23 mouse cellular contexts compared by ENCODE assay signal in genomic region chr15:7838060-7838920, GRCm38 (mm10). TPM values are rescaled to one million over a fixed set of nuclear protein-coding genes. Genes with fewer than 3 reads are reported as not detected.
A peak's percentile ranks its signal among the peaks of the same experiment; 100 is the strongest.
DNase-seq lines count a peak whose midpoint lies in the region; ATAC-seq and TF ChIP-seq lines count a peak whose summit lies in the region.
"Had no signal": no experiment of that assay in that cellular context is flagged by ENCODE, and none has a peak within 500 bp of the region (broad histone marks: within the 10 kb centered on the region; RNA-seq: fewer than 3 reads in every experiment).

No protein-coding gene starts in this region.

- no peak for ATAC-seq in forebrain, embryonic 11.5 days (replicated peaks; ENCODE audit: low FRiP score)
- ATAC-seq in forebrain, embryonic 13.5 days: no peak
- peak; percentile 72; the same call in 1 of the 2 replicates for ATAC-seq in kidney, embryonic 16.5 days (ENCODE audit: low FRiP score, low TSS enrichment)
- ATAC-seq in liver, postnatal 0 days: no peak
- ATAC-seq: intestine, embryonic 15.5 days; liver, embryonic 12.5 days had no signal

- no peak for TF ChIP-seq CTCF in liver, postnatal 0 days (IDR thresholded peaks at IDR 0.05; ENCODE audit: low read depth)

- DNase-seq in forebrain, embryonic 11.5 days (ENCODE audit: low spot score): peak; percentile 40
- DNase-seq in kidney, adult 9 months: no peak
- peak; percentile 89 for DNase-seq in NIH3T3 (ENCODE audit: low read depth)
- DNase-seq in fibroblast of lung, adult 2 months (ENCODE audit: low read depth): peak; percentile 85
- DNase-seq in layer of hippocampus, adult 18-20 months (ENCODE audit: low spot score in 2 of 2): no peak
- DNase-seq in liver, postnatal 0 days: no peak
- DNase-seq: adrenal gland, postnatal 10 days; cerebellum, adult 9-11 months; right cerebral cortex, adult 18-20 months; thymus, postnatal 36 days had no signal

- H3K4me1 ChIP-seq in forebrain, embryonic 11.5 days (replicated peaks; ENCODE audit: control insufficient read depth, insufficient read depth, low read length): no peaks in the 10 kb centered on the region
- no peaks in the 10 kb centered on the region for H3K4me1 ChIP-seq in forebrain, embryonic 13.5 days
- H3K4me1 ChIP-seq in kidney, embryonic 16.5 days (ENCODE audit: insufficient read depth, low read length): no peaks in the 10 kb centered on the region
- H3K4me1 ChIP-seq in liver, postnatal 0 days (ENCODE audit: insufficient read depth): no peaks in the 10 kb centered on the region
- H3K4me1 ChIP-seq: heart, embryonic 12.5 days; hindbrain, embryonic 13.5 days; intestine, embryonic 15.5 days; limb, embryonic 12.5 days; liver, embryonic 12.5 days; lung, embryonic 15.5 days; midbrain, embryonic 10.5 days; neural tube, embryonic 12.5 days had no signal

- 82% methylated on average over 8 of the region's 8 CpGs for WGBS in forebrain, embryonic 11.5 days
- 84% methylated on average over 8 of the region's 8 CpGs for WGBS in forebrain, embryonic 13.5 days
- WGBS in kidney, embryonic 16.5 days: 36% methylated on average over 8 of the region's 8 CpGs
- 68% methylated on average over 8 of the region's 8 CpGs for WGBS in liver, postnatal 0 days (ENCODE audit: insufficient replicate concordance)

- no peak overlapping the region for H3K4me3 ChIP-seq in forebrain, embryonic 11.5 days (ENCODE audit: low read depth, low read length)
- no peak overlapping the region for H3K4me3 ChIP-seq in forebrain, embryonic 13.5 days
- no peak overlapping the region for H3K4me3 ChIP-seq in kidney, embryonic 16.5 days (ENCODE audit: low read length)
- H3K4me3 ChIP-seq in liver, postnatal 0 days (ENCODE audit: low read depth, low read length): no peak overlapping the region
- H3K4me3 ChIP-seq: heart, embryonic 12.5 days; hindbrain, embryonic 13.5 days; intestine, embryonic 15.5 days; limb, embryonic 12.5 days; liver, embryonic 12.5 days; lung, embryonic 15.5 days; midbrain, embryonic 10.5 days; neural tube, embryonic 12.5 days had no signal

- H3K27me3 ChIP-seq in forebrain, embryonic 11.5 days (ENCODE audit: control insufficient read depth, insufficient read depth, low read length): no peaks in the 10 kb centered on the region
- no peaks in the 10 kb centered on the region for H3K27me3 ChIP-seq in forebrain, embryonic 13.5 days
- no peaks in the 10 kb centered on the region for H3K27me3 ChIP-seq in kidney, embryonic 16.5 days (ENCODE audit: insufficient read depth, low read length)
- no peaks in the 10 kb centered on the region for H3K27me3 ChIP-seq in liver, postnatal 0 days (ENCODE audit: insufficient read depth, low read length)
- H3K27me3 ChIP-seq: heart, embryonic 12.5 days; hindbrain, embryonic 13.5 days; intestine, embryonic 15.5 days; limb, embryonic 12.5 days; liver, embryonic 12.5 days; lung, embryonic 15.5 days; neural tube, embryonic 12.5 days had no signal

- H3K27ac ChIP-seq in forebrain, embryonic 11.5 days (ENCODE audit: low read depth, low read length): no peak overlapping the region
- H3K27ac ChIP-seq in forebrain, embryonic 13.5 days: no peak overlapping the region
- H3K27ac ChIP-seq in kidney, embryonic 16.5 days (ENCODE audit: low read length): no peak overlapping the region
- no peak overlapping the region for H3K27ac ChIP-seq in liver, postnatal 0 days (ENCODE audit: low read depth)
- H3K27ac ChIP-seq: hindbrain, embryonic 13.5 days; limb, embryonic 12.5 days; liver, embryonic 12.5 days; lung, embryonic 15.5 days; macrophage; midbrain, embryonic 10.5 days; neural tube, embryonic 12.5 days; stomach, postnatal 0 days had no signal

- H3K9ac ChIP-seq in forebrain, embryonic 11.5 days (ENCODE audit: low read length): no peak overlapping the region
- no peak overlapping the region for H3K9ac ChIP-seq in forebrain, embryonic 13.5 days
- no peak overlapping the region for H3K9ac ChIP-seq in kidney, embryonic 16.5 days (replicated peaks; ENCODE audit: low read length)
- no peak overlapping the region for H3K9ac ChIP-seq in liver, postnatal 0 days (replicated peaks)
- H3K9ac ChIP-seq: heart, embryonic 12.5 days; hindbrain, embryonic 13.5 days; intestine, embryonic 15.5 days; limb, embryonic 12.5 days; liver, embryonic 12.5 days; lung, embryonic 15.5 days; neural tube, embryonic 12.5 days had no signal

- H3K4me2 ChIP-seq in forebrain, embryonic 11.5 days (ENCODE audit: low read depth, low read length, severe bottlenecking): no peak overlapping the region
- H3K4me2 ChIP-seq in forebrain, embryonic 13.5 days: no peak overlapping the region
- H3K4me2 ChIP-seq in kidney, embryonic 16.5 days (replicated peaks; ENCODE audit: low read depth, low read length): no peak overlapping the region
- no peak overlapping the region for H3K4me2 ChIP-seq in liver, postnatal 0 days (ENCODE audit: low read depth, low read length)
- H3K4me2 ChIP-seq: heart, embryonic 12.5 days; hindbrain, embryonic 13.5 days; intestine, embryonic 15.5 days; limb, embryonic 12.5 days; liver, embryonic 12.5 days; lung, embryonic 15.5 days; neural tube, embryonic 12.5 days had no signal

- no peak for TF ChIP-seq EP300 in liver, postnatal 0 days (IDR thresholded peaks at IDR 0.05; ENCODE audit: low read depth)

- no peaks in the 10 kb centered on the region for H3K36me3 ChIP-seq in forebrain, embryonic 11.5 days (ENCODE audit: control insufficient read depth, insufficient read depth, low read length)
- H3K36me3 ChIP-seq in forebrain, embryonic 13.5 days (ENCODE audit: poor library complexity, severe bottlenecking): no peaks in the 10 kb centered on the region
- H3K36me3 ChIP-seq in kidney, embryonic 16.5 days (ENCODE audit: insufficient read depth, low read length): peaks cover 18% of the 10 kb centered on the region
- no peaks in the 10 kb centered on the region for H3K36me3 ChIP-seq in liver, postnatal 0 days (replicated peaks; ENCODE audit: insufficient read depth, low read length)
- H3K36me3 ChIP-seq: heart, embryonic 12.5 days; hindbrain, embryonic 13.5 days; intestine, embryonic 15.5 days; limb, embryonic 12.5 days; liver, embryonic 12.5 days; lung, embryonic 15.5 days; neural tube, embryonic 12.5 days had no signal

- H3K9me3 ChIP-seq in forebrain, embryonic 11.5 days (ENCODE audit: control insufficient read depth, low read length): no peaks in the 10 kb centered on the region
- H3K9me3 ChIP-seq in forebrain, embryonic 13.5 days (replicated peaks): no peaks in the 10 kb centered on the region
- no peaks in the 10 kb centered on the region for H3K9me3 ChIP-seq in kidney, embryonic 16.5 days (ENCODE audit: low read length)
- no peaks in the 10 kb centered on the region for H3K9me3 ChIP-seq in liver, postnatal 0 days (ENCODE audit: low read length)
- H3K9me3 ChIP-seq: hindbrain, embryonic 13.5 days; intestine, embryonic 15.5 days; limb, embryonic 12.5 days; liver, embryonic 12.5 days; lung, embryonic 15.5 days; midbrain, embryonic 10.5 days; neural tube, embryonic 12.5 days had no signal

RNA-seq across cellular contexts. Expression of gene Gdnf, which starts 27.6 kb away (rescaled TPM):
- polyA plus RNA-seq in forebrain, embryonic 11.5 days (2014; fragmentation: Nextera tagmentation; extraction: Ambion mirVana): 0.12 and 0.19 TPM in 2 replicates
- not detected in 2 replicates for polyA plus RNA-seq in forebrain, embryonic 13.5 days (2015; fragmentation: Nextera tagmentation; extraction: Ambion mirVana)
- polyA plus RNA-seq in kidney, embryonic 16.5 days (2015; fragmentation: Nextera tagmentation; extraction: Ambion mirVana): 6.8 and 8.7 TPM in 2 replicates
- under 1 TPM; 0.20 TPM for total RNA-seq in layer of hippocampus, adult 18-20 months (2021)
- polyA plus RNA-seq in liver, postnatal 0 days (2015; fragmentation: Nextera tagmentation; extraction: Ambion mirVana): not detected in 2 replicates
- total RNA-seq: granulocyte monocyte progenitor cell, adult 5-6 weeks had no signal
- polyA plus RNA-seq: macrophage had no signal

Comparison
In these comparisons a context has a peak if more than half of its experiments do, and no peak if none do; other contexts are left out.
1. DNase-seq: peak in forebrain, embryonic 11.5 days (single experiment), NIH3T3 (single experiment) and fibroblast of lung, adult 2 months (single experiment); none in kidney, adult 9 months (single experiment), layer of hippocampus, adult 18-20 months (0 of 2) and liver, postnatal 0 days (single experiment).